Mouse (Mus musculus) T-cell, adult 66 days (primary cell): Measurements from ENCODE around the gene Prl3c1. TPM values are rescaled to one million over a fixed set of nuclear protein-coding genes. Genes with fewer than 3 reads are reported as not detected.

Experiments
- total RNA-seq, 2 experiments: library from RNA; stranded (reverse); gene quantifications; 3 replicates in 1 of 2; 4 replicates in 1 of 2; pipeline ENCODE4 v1.2.4; 2023

Gene Prl3c1
- not detected for total RNA-seq

GRCm38 (mm10) chr13:27196359-27196758, at the start of gene Prl3c1:
Gene Prl3c1 (plus strand): TSS chr13:27196659.

GRCm38 (mm10) chr13:27156490-27156889, 40.0 kb upstream of the Prl3c1 start, which contains the start of gene Prl3d3:
Gene Prl3d3 (plus strand): TSS chr13:27156790.

GRCm38 (mm10) chr13:27241547-27241946, 45.1 kb downstream of the Prl3c1 start, which contains the start of gene Prl3b1:
Gene Prl3b1 (plus strand): TSS chr13:27241847.

Other genes with a start within 250 kb of the Prl3c1 start
- gene Prl, start 139.1 kb upstream of the Prl3c1 start, total RNA-seq, result not detected
- gene Prl3d1, start 102.5 kb upstream of the Prl3c1 start, total RNA-seq, result not detected
- gene Prl3d2, start 75.0 kb upstream of the Prl3c1 start, total RNA-seq, result not detected
- not detected for gene Prl3d3, start 39.9 kb upstream of the Prl3c1 start, total RNA-seq
- not detected for gene Prl3b1, start 45.2 kb downstream of the Prl3c1 start, total RNA-seq
- gene Prl3a1, start 62.8 kb downstream of the Prl3c1 start, total RNA-seq, result not detected
- gene Prl6a1, start 116.0 kb downstream of the Prl3c1 start, total RNA-seq, result not detected
- gene Prl8a2, start 149.0 kb downstream of the Prl3c1 start, total RNA-seq, result not detected
- gene Prl2b1, start 194.2 kb downstream of the Prl3c1 start, total RNA-seq, result not detected
- gene Prl8a6, start 242.0 kb downstream of the Prl3c1 start, total RNA-seq, result not detected